Mouse (Mus musculus) adrenal gland, adult (tissue): ENCODE measurements at regions not wholly inside any gene's neighbourhood (a gene's known extent, or its start where the extent isn't known, plus 50 kb on each side); places are given as distances from the start of the nearest gene placed in this dataset.
"Not testable (repeated sequence)": the region's sequence is repeated elsewhere in the genome, so short reads cannot be mapped to it uniquely, and the experiment has no call there.

ENCODE experiments used
- DNase-seq, 2 experiments: peaks; one replicate each; pipeline ENCODE4 v3.0.0; 2022 to 2023; ENCODE audit warnings: low spot score in 1 of 2; ENCODE audit not compliant: inconsistent age in 2 of 2

GRCm38 (mm10) chr8:96586129-96586528 lies 697.8 kb upstream of the Got2 start:
- no peak for DNase-seq

GRCm38 (mm10) chr8:96552512-96552911 lies 664.2 kb upstream of the Got2 start:
- no peak for DNase-seq

GRCm38 (mm10) chr8:96550408-96550807 lies 662.1 kb upstream of the Got2 start:
- DNase-seq = no peak

GRCm38 (mm10) chr8:96548663-96549062 lies 660.3 kb upstream of the Got2 start:
- DNase-seq = no peak

GRCm38 (mm10) chr8:96548187-96548586 lies 659.8 kb upstream of the Got2 start:
- no peak for DNase-seq

GRCm38 (mm10) chr8:96542215-96542614 lies 653.9 kb upstream of the Got2 start:
- DNase-seq = no peak

GRCm38 (mm10) chr8:96498854-96499253 lies 610.5 kb upstream of the Got2 start:
- DNase-seq = no peak

- DNase-seq = no peak
Measured at GRCm38 (mm10) chr8:96495406-96495805, 607.1 kb upstream of the Got2 start.

GRCm38 (mm10) chr8:96489804-96490203 lies 601.5 kb upstream of the Got2 start:
- no peak for DNase-seq

- DNase-seq = no peak
Measured at GRCm38 (mm10) chr8:96488741-96489453, 600.5 kb upstream of the Got2 start.

GRCm38 (mm10) chr8:96455915-96456314 lies 567.6 kb upstream of the Got2 start:
- no peak for DNase-seq

GRCm38 (mm10) chr8:96455336-96455735 lies 567.0 kb upstream of the Got2 start:
- no peak for DNase-seq

- DNase-seq = no peak
Measured at GRCm38 (mm10) chr8:96429708-96430107, 541.4 kb upstream of the Got2 start.

GRCm38 (mm10) chr8:96426900-96427299 lies 538.6 kb upstream of the Got2 start:
- DNase-seq = peak in 1 of 2 experiments; percentile 29

GRCm38 (mm10) chr8:96409601-96410000 lies 521.3 kb upstream of the Got2 start:
- DNase-seq = no peak

GRCm38 (mm10) chr8:96404549-96405145 lies 516.3 kb upstream of the Got2 start:
- DNase-seq = no peak

- no peak for DNase-seq
Measured at GRCm38 (mm10) chr8:96403669-96404068, 515.3 kb upstream of the Got2 start.

GRCm38 (mm10) chr8:96399381-96399780 lies 511.0 kb upstream of the Got2 start:
- DNase-seq = not testable (repeated sequence)

GRCm38 (mm10) chr8:96393024-96393423 lies 504.7 kb upstream of the Got2 start:
- no peak for DNase-seq

- DNase-seq = peak; percentile 68 to 77
Measured at GRCm38 (mm10) chr8:96389251-96389650, 500.9 kb upstream of the Got2 start.

GRCm38 (mm10) chr8:96370500-96370899 lies 482.2 kb upstream of the Got2 start:
- no peak for DNase-seq

- DNase-seq = peak; percentile 67 to 76
Measured at GRCm38 (mm10) chr8:96362853-96363445, 474.6 kb upstream of the Got2 start.
